Mouse (Mus musculus) myocyte (in vitro differentiated cells): ENCODE data around the gene Rhbdf2.
"Not testable (repeated sequence)": the region's sequence is repeated elsewhere in the genome, so short reads cannot be mapped to it uniquely, and the experiment has no call there.

Experiments
- CEBPB ChIP-seq: IDR thresholded peaks from 2 replicates; pipeline ENCODE4 v1.6.1; 2011; ENCODE audit warnings: mild to moderate bottlenecking, moderate library complexity; ENCODE audit not compliant: poor library complexity, insufficient read depth, severe bottlenecking
- E2F4 ChIP-seq: IDR thresholded peaks from one replicate; pipeline ENCODE4 v1.6.1; 2011; ENCODE audit warnings: mild to moderate bottlenecking, control low read depth, moderate library complexity; ENCODE audit not compliant: insufficient read depth
- MAX ChIP-seq: IDR thresholded peaks from one replicate; pipeline ENCODE4 v1.6.1; 2011; ENCODE audit warnings: low read depth, mild to moderate bottlenecking, control low read depth
- MYOG ChIP-seq, 3 experiments: IDR thresholded peaks; one replicate each; pipeline ENCODE4 v1.6.1; 2011; ENCODE audit warnings: control low read depth in 2 of 3, low read depth in 2 of 3, mild to moderate bottlenecking in 2 of 3; ENCODE audit not compliant: insufficient read length in 2 of 3, control insufficient read depth in 1 of 3, insufficient read depth in 1 of 3
- POLR2A ChIP-seq: IDR thresholded peaks from one replicate; pipeline ENCODE4 v1.6.1; 2011; ENCODE audit warnings: low read depth, mild to moderate bottlenecking, control low read depth, moderate library complexity; ENCODE audit not compliant: insufficient read length
- POLR2AphosphoS2 ChIP-seq: IDR thresholded peaks from one replicate; pipeline ENCODE4 v1.6.1; 2011; ENCODE audit warnings: low read depth, control low read depth; ENCODE audit not compliant: insufficient read length
- TCF12 ChIP-seq: IDR thresholded peaks from one replicate; pipeline ENCODE4 v1.6.1; 2011; ENCODE audit warnings: mild to moderate bottlenecking, control low read depth; ENCODE audit not compliant: poor library complexity, insufficient read depth, severe bottlenecking
- USF1 ChIP-seq: IDR thresholded peaks from one replicate; pipeline ENCODE4 v1.6.1; 2011; ENCODE audit warnings: low read depth, mild to moderate bottlenecking, control low read depth, moderate library complexity

DNA sequence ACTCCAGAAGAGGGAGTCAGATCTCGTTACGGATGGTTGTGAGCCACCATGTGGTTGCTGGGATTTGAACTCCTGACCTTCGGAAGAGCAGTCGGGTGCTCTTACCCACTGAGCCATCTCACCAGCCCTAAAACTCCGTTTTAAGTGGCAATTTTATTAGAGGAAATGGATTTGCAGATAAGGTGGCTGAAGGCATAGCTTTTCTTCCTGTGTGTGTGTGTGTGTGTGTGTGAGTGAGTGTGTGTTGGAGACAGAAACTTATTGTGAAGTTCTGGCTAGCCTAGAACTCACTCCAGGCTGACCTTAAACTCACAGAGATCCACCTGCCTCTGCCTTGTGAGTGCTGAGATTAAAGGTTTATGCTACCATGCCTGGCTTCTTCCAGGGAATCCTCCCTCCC, 40.2 kb upstream of the Rhbdf2 start:
- not testable (repeated sequence) for TF ChIP-seq USF1; MAX; E2F4; CEBPB; POLR2A; POLR2AphosphoS2; MYOG (IDR thresholded peaks at IDR 0.05; ENCODE audit: control insufficient read depth in 1 of 3, insufficient read depth in 1 of 3, insufficient read length in 2 of 3, low read depth in 2 of 3); TCF12
